Mouse (Mus musculus) bone marrow macrophage, adult 2 months (primary cell): Measurements from ENCODE around the gene Psmd3. TPM values are rescaled to one million over a fixed set of nuclear protein-coding genes. Genes with fewer than 3 reads are reported as not detected.
A peak's percentile ranks its signal among the peaks of the same experiment; 100 is the strongest.

Experiments used
- H3K27ac ChIP-seq: 2 replicates; pipeline ENCODE4 v1.5.1; 2012; ENCODE audit warnings: low read depth, low read length; ENCODE audit not compliant: insufficient read depth
- H3K4me1 ChIP-seq: 2 replicates; pipeline ENCODE4 v1.6.1; 2012; ENCODE audit warnings: low read length; ENCODE audit not compliant: control insufficient read depth, insufficient read depth
- H3K4me3 ChIP-seq: 2 replicates; pipeline ENCODE4 v1.5.1; 2012; ENCODE audit warnings: mild to moderate bottlenecking, low read length, moderate library complexity; ENCODE audit not compliant: insufficient read depth
- CTCF ChIP-seq: IDR thresholded peaks from 2 replicates; pipeline ENCODE4 v1.5.1; 2012; ENCODE audit warnings: low read depth, mild to moderate bottlenecking, low read length, moderate library complexity
- POLR2A ChIP-seq: IDR thresholded peaks from 2 replicates; pipeline ENCODE4 v1.6.1; 2012; ENCODE audit warnings: mild to moderate bottlenecking, low read depth, low read length, borderline replicate concordance
- polyA plus RNA-seq: library from polyadenylated mRNA; stranded (reverse); fragments of >200 nt; gene quantifications from 2 replicates; pipeline ENCODE4 v1.2.4, GENCODE M21; 2012; ENCODE audit not compliant: missing spikeins, insufficient read depth, insufficient read length

Psmd3 gene
- polyA plus RNA-seq, 1 experiment: 53.7 TPM

DNA sequence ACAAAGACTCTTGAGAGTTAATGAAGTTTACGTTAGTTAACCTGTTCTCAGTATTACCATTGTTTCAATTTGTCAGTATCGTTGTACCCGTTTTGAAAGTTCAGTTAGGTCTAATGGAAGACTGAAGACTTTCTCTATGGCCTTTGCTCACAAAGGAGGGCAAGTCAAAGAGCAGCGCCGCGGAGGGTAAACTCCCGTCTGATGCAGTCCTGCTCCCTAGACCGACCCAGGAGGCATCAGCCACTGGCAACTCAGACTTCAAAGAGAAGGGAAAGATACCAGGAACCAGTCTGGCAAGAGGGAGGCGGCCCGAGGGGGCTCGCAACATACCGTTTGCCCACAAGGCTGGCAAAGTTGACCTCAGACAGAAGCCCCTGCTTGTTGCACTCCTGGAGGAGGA is 31.3 kb downstream of the Psmd3 start:
- Histone ChIP-seq H3K4me3 (no peak overlapping the region), H3K4me1 (peaks cover 22% of the 10 kb centered on the region), H3K27ac (no peak overlapping the region)
- TF ChIP-seq POLR2A (no peak), CTCF (no peak)

DNA sequence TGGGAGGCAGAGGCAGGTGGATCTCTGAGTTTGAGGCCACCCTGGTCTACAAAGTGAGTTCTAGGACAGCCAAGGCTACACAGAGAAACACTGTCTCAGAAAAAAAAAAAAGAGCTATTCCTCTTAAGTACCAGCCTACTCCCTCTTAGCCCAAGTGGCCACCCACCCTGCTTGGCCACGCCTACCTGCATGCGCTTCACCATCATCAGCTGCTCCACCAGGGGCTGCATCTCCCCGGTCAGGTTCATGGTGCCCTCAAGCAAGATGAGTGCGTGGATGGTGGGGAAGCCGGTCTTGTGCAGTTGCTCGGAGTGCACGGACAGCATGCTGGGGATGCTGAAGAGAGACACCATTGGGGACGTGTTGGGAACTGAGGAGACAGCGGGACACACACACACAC is 33.6 kb downstream of the Psmd3 start:
- Histone ChIP-seq H3K4me1 (peaks cover 6% of the 10 kb centered on the region), H3K4me3 (no peak overlapping the region), H3K27ac (no peak overlapping the region)
- TF ChIP-seq CTCF (no peak), POLR2A (no peak)

- Histone ChIP-seq H3K4me1 (no peaks in the 10 kb centered on the region), H3K4me3 (no peak overlapping the region), H3K27ac (no peak overlapping the region)
- TF ChIP-seq CTCF (peak; percentile 50), POLR2A (no peak)
Measured at GRCm38 (mm10) chr11:98717904-98718303, 35.5 kb downstream of the Psmd3 start.

GRCm38 (mm10) chr11:98720756-98721155 is 38.4 kb downstream of the Psmd3 start:
- H3K4me1 ChIP-seq: peaks cover 3% of the 10 kb centered on the region; the same call in 1 of the 2 replicates
- TF ChIP-seq CTCF (no peak), POLR2A (no peak)
- H3K27ac ChIP-seq: no peak overlapping the region
- no peak overlapping the region for H3K4me3 ChIP-seq

- no peak overlapping the region for H3K27ac ChIP-seq
- H3K4me3 ChIP-seq: no peak overlapping the region
- peaks cover 3% of the 10 kb centered on the region; the same call in 1 of the 2 replicates for H3K4me1 ChIP-seq
- TF ChIP-seq POLR2A: no peak
- TF ChIP-seq CTCF: no peak
Measured at GRCm38 (mm10) chr11:98721458-98722226, 39.3 kb downstream of the Psmd3 start.

DNA sequence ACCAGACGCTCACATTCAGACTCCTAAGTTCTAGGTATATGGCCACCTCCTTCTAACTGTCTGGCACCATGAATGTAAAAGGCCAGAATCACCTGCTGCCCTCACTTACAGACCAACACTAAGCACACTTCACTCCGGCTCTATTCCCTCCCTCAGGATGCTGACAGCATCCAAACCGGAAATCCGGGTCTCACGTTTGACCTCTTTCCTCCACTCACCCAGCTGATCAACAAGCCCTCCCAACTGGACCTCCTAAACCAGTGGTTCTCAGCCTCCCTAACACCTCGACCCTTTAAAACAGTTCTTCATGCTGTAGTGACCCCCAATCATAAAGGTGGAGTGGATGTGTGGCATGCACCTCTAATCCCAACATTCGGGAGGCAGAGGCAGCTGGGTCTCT is 40.7 kb downstream of the Psmd3 start:
- no peak overlapping the region for H3K4me3 ChIP-seq
- TF ChIP-seq POLR2A (no peak), CTCF (no peak)
- no peak overlapping the region for H3K27ac ChIP-seq
- peaks cover 3% of the 10 kb centered on the region; the same call in 1 of the 2 replicates for H3K4me1 ChIP-seq

DNA sequence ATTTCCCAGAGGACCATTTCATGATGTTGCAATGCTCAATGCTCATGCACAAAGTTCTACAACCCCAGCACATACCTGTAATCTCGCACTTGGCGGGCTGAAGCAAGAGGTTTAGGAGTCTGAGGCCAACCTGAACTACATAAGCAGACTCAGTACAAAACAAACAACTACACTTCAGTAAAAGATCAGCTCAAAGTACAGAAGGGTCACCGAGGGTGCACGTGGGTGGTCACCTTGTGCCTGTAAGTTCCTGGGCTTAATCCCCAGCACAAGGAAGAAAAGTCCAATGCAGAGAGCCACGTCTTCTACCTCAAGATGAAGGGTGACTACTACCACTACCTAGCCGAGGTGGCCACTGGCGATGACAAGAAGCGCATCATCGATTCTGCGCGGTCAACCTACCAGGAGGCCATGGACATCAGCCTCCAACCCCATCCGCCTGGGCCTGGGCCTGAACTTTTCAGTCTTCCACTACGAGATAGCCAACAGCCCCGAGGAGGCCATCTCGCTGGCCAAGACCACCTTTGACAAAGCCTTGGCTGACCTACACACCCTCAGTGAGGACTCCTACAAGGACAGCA is 43.7 kb downstream of the Psmd3 start:
- no peak overlapping the region for H3K27ac ChIP-seq
- TF ChIP-seq POLR2A (no peak), CTCF (no peak)
- H3K4me1 ChIP-seq: peaks cover 3% of the 10 kb centered on the region; the same call in 1 of the 2 replicates
- H3K4me3 ChIP-seq: no peak overlapping the region

- H3K27ac ChIP-seq: peak within 1 kb of the TSS; percentile 34; the same call in 1 of the 2 replicates
- peak within 1 kb of the TSS; percentile 87 for H3K4me3 ChIP-seq
- TF ChIP-seq POLR2A: no peak
- TF ChIP-seq CTCF: no peak
- no peaks in the 10 kb centered on the region for H3K4me1 ChIP-seq
Measured at GRCm38 (mm10) chr11:98729119-98729588, 46.8 kb downstream of the Psmd3 start, which contains the start of gene Med24. Gene Med24 (minus strand): TSS chr11:98729435.

DNA sequence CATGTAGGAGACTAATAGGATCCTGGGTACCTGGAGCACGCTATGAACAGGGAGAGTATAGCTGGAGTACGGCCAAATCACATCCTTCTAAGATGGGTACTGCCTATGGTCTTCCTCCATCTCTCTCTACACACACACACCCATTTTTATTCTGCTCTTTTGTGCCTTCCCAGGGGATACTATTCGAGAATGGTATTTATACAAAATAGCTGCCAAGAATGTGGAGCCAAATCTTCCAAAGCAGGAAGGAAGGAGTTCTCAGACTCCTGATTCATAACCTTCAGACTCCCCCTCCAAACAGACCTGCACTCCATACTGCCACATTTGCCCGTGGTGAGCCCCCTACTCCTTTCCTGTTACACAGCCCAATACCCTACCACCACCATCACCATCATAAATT is 48.4 kb downstream of the Psmd3 start:
- TF ChIP-seq CTCF: no peak
- no peak for TF ChIP-seq POLR2A
- H3K27ac ChIP-seq: no peak overlapping the region
- H3K4me3 ChIP-seq: no peak overlapping the region
- H3K4me1 ChIP-seq: no peaks in the 10 kb centered on the region

GRCm38 (mm10) chr11:98731134-98731533 is 48.8 kb downstream of the Psmd3 start:
- TF ChIP-seq POLR2A (no peak), CTCF (no peak)
- Histone ChIP-seq H3K4me1 (no peaks in the 10 kb centered on the region), H3K27ac (no peak overlapping the region), H3K4me3 (no peak overlapping the region)
